In genomic region chr10:120810053-120810696, GRCm38 (mm10) we compare ENCODE assay signal across 13 mouse cellular contexts.
DNase-seq lines count a peak whose midpoint lies in the region; ATAC-seq and TF ChIP-seq lines count a peak whose summit lies in the region.
"Had no signal": no experiment of that assay in that cellular context is flagged by ENCODE, and none has a peak within 500 bp of the region (broad histone marks: within the 10 kb centered on the region; RNA-seq: fewer than 3 reads in every experiment).

No protein-coding gene starts in this region.

- H3K36me3 ChIP-seq in kidney, embryonic 16.5 days (ENCODE audit: insufficient read depth, low read length) = no peaks in the 10 kb centered on the region
- no peaks in the 10 kb centered on the region for H3K36me3 ChIP-seq in myocyte (ENCODE audit: control insufficient read depth, insufficient read depth)
- H3K36me3 ChIP-seq in thymus, adult 2 months (ENCODE audit: control insufficient read depth, insufficient read depth, low read length) = no peaks in the 10 kb centered on the region
- H3K36me3 ChIP-seq: midbrain, embryonic 13.5 days had no signal

- TF ChIP-seq CTCF in embryonic fibroblast, embryonic 13.5 days (IDR thresholded peaks at IDR 0.05; ENCODE audit: borderline replicate concordance, insufficient read depth, low read length) = no peak
- no peak for TF ChIP-seq CTCF in thymus, adult 2 months (IDR thresholded peaks at IDR 0.05; ENCODE audit: borderline replicate concordance, control insufficient read depth, extremely low read depth, insufficient read depth, low read length, poor library complexity)

- 43% methylated on average over 14 of the region's 14 CpGs for WGBS in kidney, embryonic 16.5 days
- WGBS in thymus, adult 2 months = 82% methylated on average over 14 of the region's 14 CpGs

- no peak overlapping the region for H3K4me2 ChIP-seq in kidney, embryonic 16.5 days (replicated peaks; ENCODE audit: low read depth, low read length)
- H3K4me2 ChIP-seq in myocyte (ENCODE audit: low read depth) = peak overlapping the region; percentile 14
- H3K4me2 ChIP-seq: midbrain, embryonic 13.5 days had no signal

- DNase-seq in heart, adult 11 months = peak; percentile 46
- DNase-seq in heart, postnatal 4 days = no peak
- no peak for DNase-seq in kidney, adult 11 months
- DNase-seq in thymus, adult 2 months = no peak
- DNase-seq in cerebellum, postnatal 36 days = no peak
- DNase-seq: B cell, adult 2 months; kidney, adult 9 months; lung, adult 18-20 months; thymus, postnatal 4 days had no signal

- H3K79me2 ChIP-seq in myocyte (ENCODE audit: control insufficient read depth, insufficient read depth) = no peaks in the 10 kb centered on the region

- H3K27me3 ChIP-seq in kidney, embryonic 16.5 days (ENCODE audit: insufficient read depth, low read length) = no peaks in the 10 kb centered on the region
- no peaks in the 10 kb centered on the region for H3K27me3 ChIP-seq in myocyte (ENCODE audit: control insufficient read depth, insufficient read depth, insufficient read length)
- no peaks in the 10 kb centered on the region; the same call in 1 of the 2 replicates for H3K27me3 ChIP-seq in thymus, adult 2 months (ENCODE audit: control insufficient read depth, insufficient read depth, low read length)
- H3K27me3 ChIP-seq: midbrain, embryonic 13.5 days had no signal

- peak overlapping the region; percentile 57; the same call in 1 of the 2 replicates for H3K27ac ChIP-seq in kidney, embryonic 16.5 days (ENCODE audit: low read length)
- peak overlapping the region; percentile 30 for H3K27ac ChIP-seq in embryonic fibroblast, embryonic 13.5 days (ENCODE audit: insufficient read depth, low read length)
- no peak overlapping the region for H3K27ac ChIP-seq in thymus, adult 2 months (ENCODE audit: control insufficient read depth, insufficient read depth, low read length)
- H3K27ac ChIP-seq: midbrain, embryonic 13.5 days had no signal

- no peak overlapping the region for H3K4me3 ChIP-seq in kidney, embryonic 16.5 days (ENCODE audit: low read length)
- no peak overlapping the region for H3K4me3 ChIP-seq in embryonic fibroblast, embryonic 13.5 days (ENCODE audit: insufficient read depth, low read length)
- no peak overlapping the region for H3K4me3 ChIP-seq in myocyte
- no peak overlapping the region for H3K4me3 ChIP-seq in thymus, adult 2 months (ENCODE audit: control insufficient read depth, insufficient read depth, low read length)
- H3K4me3 ChIP-seq: midbrain, embryonic 13.5 days had no signal

- H3K9me3 ChIP-seq in kidney, embryonic 16.5 days (ENCODE audit: low read length) = no peaks in the 10 kb centered on the region
- H3K9me3 ChIP-seq: midbrain, embryonic 13.5 days had no signal

- no peak; the same call in 1 of the 2 replicates for ATAC-seq in kidney, embryonic 16.5 days (ENCODE audit: low FRiP score, low TSS enrichment)
- ATAC-seq: midbrain, embryonic 13.5 days had no signal

- H3ac ChIP-seq in myocyte (ENCODE audit: control insufficient read depth, insufficient read length) = no peak overlapping the region

- no peak for TF ChIP-seq POLR2A in embryonic fibroblast, embryonic 13.5 days (IDR thresholded peaks at IDR 0.05; ENCODE audit: low read depth, low read length)
- TF ChIP-seq POLR2A in myocyte (IDR thresholded peaks at IDR 0.05; ENCODE audit: insufficient read length, low read depth) = no peak
- no peak for TF ChIP-seq POLR2A in thymus, adult 2 months (IDR thresholded peaks at IDR 0.05; ENCODE audit: control insufficient read depth, extremely low read depth, insufficient read depth, low read length, poor library complexity)

- H3K9ac ChIP-seq in kidney, embryonic 16.5 days (replicated peaks; ENCODE audit: low read length) = no peak overlapping the region; the same call in 1 of the 2 replicates
- H3K9ac ChIP-seq: midbrain, embryonic 13.5 days had no signal

- peaks cover 28% of the 10 kb centered on the region for H3K4me1 ChIP-seq in kidney, embryonic 16.5 days (ENCODE audit: insufficient read depth, low read length)
- H3K4me1 ChIP-seq in embryonic fibroblast, embryonic 13.5 days (ENCODE audit: control insufficient read depth, insufficient read depth, low read length) = peaks cover 14% of the 10 kb centered on the region
- no peaks in the 10 kb centered on the region; the same call in 1 of the 2 replicates for H3K4me1 ChIP-seq in thymus, adult 2 months (replicated peaks; ENCODE audit: control insufficient read depth, insufficient read depth, low read length)

TF ChIP-seq in myocyte, 11 proteins besides CTCF, POLR2A, EP300 and RAD21:
- TF ChIP-seq MYOD1 (IDR thresholded peaks at IDR 0.05; ENCODE audit: control insufficient read depth in 1 of 3, insufficient read length in 2 of 3, low read depth in 2 of 3) = no peak
- TF ChIP-seq POLR2AphosphoS2 (IDR thresholded peaks at IDR 0.05; ENCODE audit: insufficient read length, low read depth) = no peak
- no peak for TF ChIP-seq E2F4 (IDR thresholded peaks at IDR 0.05; ENCODE audit: insufficient read depth)
- TF ChIP-seq REST (IDR thresholded peaks at IDR 0.05; ENCODE audit: insufficient read depth, insufficient read length) = no peak
- no peak for TF ChIP-seq TCF3 (IDR thresholded peaks at IDR 0.05; ENCODE audit: insufficient read length, low read depth)
- TF ChIP-seq MYOG (IDR thresholded peaks at IDR 0.05; ENCODE audit: control insufficient read depth in 1 of 3, insufficient read depth in 1 of 3, insufficient read length in 2 of 3, low read depth in 2 of 3) = no peak
- no peak for TF ChIP-seq USF1 (IDR thresholded peaks at IDR 0.05; ENCODE audit: low read depth)
TF ChIP-seq in myocyte: peak in this region for 0.
